Mouse (Mus musculus): ENCODE results near the gene Cd247.

DNA sequence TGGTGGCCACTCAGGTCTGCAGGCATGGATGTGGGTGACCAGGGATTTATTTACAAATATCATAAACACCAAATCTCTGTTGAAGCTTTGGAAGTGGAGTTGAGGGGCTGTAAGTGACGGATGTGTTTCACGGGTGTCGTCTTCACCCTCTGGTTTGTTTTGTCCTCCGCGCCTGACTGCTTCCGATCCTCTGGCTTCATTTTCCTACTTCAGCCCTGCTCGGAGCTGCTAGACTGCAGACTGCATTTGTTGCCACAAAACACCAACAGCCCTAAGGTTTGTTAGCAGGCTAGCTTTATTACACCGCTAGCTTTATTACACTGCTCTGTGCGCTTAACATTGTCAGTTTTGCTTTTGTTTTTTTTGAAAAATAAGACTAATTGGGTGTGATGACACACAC lies 2.9 kb downstream of the Cd247 start:
- TF ChIP-seq TAL1 (IDR thresholded peaks at IDR 0.05; ENCODE audit: low read length) (no peak), GATA1 (IDR thresholded peaks at IDR 0.05; ENCODE audit: low read length) (no peak)
